Mouse (Mus musculus) liver, adult 2 months (tissue): ENCODE measurements around the gene Opn1sw. TPM values are rescaled to one million over a fixed set of nuclear protein-coding genes. Genes with fewer than 3 reads are reported as not detected.

Source experiments
- DNase-seq: peaks from one replicate; pipeline ENCODE4 v3.0.0-alpha.2; 2011; ENCODE audit warnings: low read depth, low spot score; ENCODE audit errors: extremely low read depth
- H3K27ac ChIP-seq: fragments of 200-500 bp; replicated peaks from 2 replicates; pipeline ENCODE4 v1.5.1; 2012; ENCODE audit warnings: low read depth, mild to moderate bottlenecking, control low read depth, inconsistent platforms, low read length; ENCODE audit not compliant: insufficient read depth
- H3K27me3 ChIP-seq: fragments of 200-500 bp; 2 replicates; pipeline ENCODE4 v1.6.1; 2012; ENCODE audit warnings: mild to moderate bottlenecking, moderate library complexity, low read length, inconsistent platforms; ENCODE audit not compliant: control insufficient read depth, insufficient read depth
- H3K36me3 ChIP-seq: fragments of 200-500 bp; 2 replicates; pipeline ENCODE4 v1.6.1; 2012; ENCODE audit warnings: low read length, inconsistent platforms; ENCODE audit not compliant: control insufficient read depth, insufficient read depth
- H3K4me1 ChIP-seq: fragments of 200-500 bp; 2 replicates; pipeline ENCODE4 v1.6.1; 2011; ENCODE audit warnings: low read length; ENCODE audit not compliant: control insufficient read depth, insufficient read depth
- H3K4me3 ChIP-seq: fragments of 200-500 bp; 2 replicates; pipeline ENCODE4 v1.5.1; 2011; ENCODE audit warnings: low read depth, mild to moderate bottlenecking, control low read depth, low read length, moderate library complexity; ENCODE audit not compliant: insufficient read depth
- H3K79me2 ChIP-seq: fragments of 200-500 bp; 2 replicates; pipeline ENCODE4 v1.6.1; 2012; ENCODE audit warnings: inconsistent platforms, mild to moderate bottlenecking, low read length, moderate library complexity; ENCODE audit not compliant: control insufficient read depth, insufficient read depth
- H3K9ac ChIP-seq: fragments of 200-500 bp; 2 replicates; pipeline ENCODE4 v1.6.1; 2012; ENCODE audit warnings: low read depth, mild to moderate bottlenecking, control low read depth, inconsistent platforms, low read length
- CTCF ChIP-seq: fragments of 200-500 bp; IDR thresholded peaks from 2 replicates; pipeline ENCODE4 v1.5.1; 2011; ENCODE audit warnings: low read depth, low read length, control low read depth
- POLR2A ChIP-seq: fragments of 200-500 bp; IDR thresholded peaks from 2 replicates; pipeline ENCODE4 v1.6.1; 2011; ENCODE audit warnings: low read length, control low read depth; ENCODE audit not compliant: insufficient read depth; ENCODE audit errors: extremely low read depth
- WGBS: fragments of 180-500 bp; shearing (Covaris S2); methylation state at CpG from one replicate; pipeline ENCODE4 v1.1.7; 2018; 5-methylcytosine and 5-hydroxymethylcytosine counted together
- polyA plus RNA-seq: library from polyadenylated mRNA; depleted of rRNA; stranded (reverse); fragments of >200 nt; gene quantifications from 2 replicates; pipeline ENCODE4 v1.2.3, GENCODE M21; 2012
- total RNA-seq: library from RNA; depleted of rRNA; stranded (reverse); fragments of >200 nt; gene quantifications from 2 replicates; pipeline ENCODE4 v1.2.3, GENCODE M21; 2014

Gene Opn1sw
- total and polyA plus RNA-seq, 2 experiments = 0.09 to 0.15 TPM

DNA sequence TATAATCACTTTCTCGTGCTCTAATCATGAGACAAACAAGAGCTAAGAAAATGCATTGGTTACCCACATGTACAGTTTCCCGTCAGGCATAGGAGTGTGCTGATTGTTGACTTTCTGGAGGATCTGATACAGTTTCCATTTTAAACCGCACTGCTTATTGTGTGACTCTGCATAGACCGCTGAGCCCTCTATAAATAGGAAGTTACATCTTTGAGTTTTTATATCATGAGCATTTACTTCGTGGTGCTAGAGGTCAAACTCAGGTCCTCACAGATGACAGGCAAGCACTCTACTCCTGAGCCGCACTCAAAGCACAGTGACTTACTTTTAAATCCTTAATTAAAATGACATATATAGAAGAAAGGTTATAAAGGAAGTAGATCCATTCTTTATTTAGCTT is 28.1 kb downstream of the Opn1sw start:
- Histone ChIP-seq H3K79me2 (peaks cover 11% of the 10 kb centered on the region), H3K27me3 (no peaks in the 10 kb centered on the region), H3K36me3 (peaks cover 36% of the 10 kb centered on the region), H3K4me3 (no peak overlapping the region), H3K4me1 (no peaks in the 10 kb centered on the region), H3K27ac (no peak overlapping the region), H3K9ac (no peak overlapping the region)
- WGBS = 72% methylated on average over 6 of the region's 6 CpGs
- TF ChIP-seq CTCF (no peak), POLR2A (no peak)
- DNase-seq = no peak

DNA sequence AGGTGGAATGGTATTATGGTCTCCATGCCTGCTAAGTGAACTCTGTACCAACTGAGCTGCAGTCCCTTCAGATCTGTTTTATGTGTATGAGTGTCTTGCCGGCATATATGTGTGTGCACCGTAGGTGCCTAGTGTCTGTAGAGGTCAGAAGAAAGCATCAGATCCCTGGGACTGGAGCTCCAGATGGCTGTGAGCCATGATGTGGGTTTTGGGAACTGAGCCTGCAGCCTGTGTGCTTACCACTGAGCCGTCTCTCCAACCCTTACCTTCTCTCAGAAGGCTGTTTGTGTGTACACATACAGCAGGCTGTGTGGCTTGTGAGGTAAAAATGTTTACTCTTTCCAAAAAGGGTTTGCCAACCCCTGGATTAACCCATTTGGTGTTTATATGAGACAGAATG is 28.9 kb downstream of the Opn1sw start:
- no peak for TF ChIP-seq POLR2A
- no peak for TF ChIP-seq CTCF
- no peaks in the 10 kb centered on the region for H3K27me3 ChIP-seq
- no peak overlapping the region for H3K9ac ChIP-seq
- DNase-seq = no peak
- H3K4me3 ChIP-seq = no peak overlapping the region
- peaks cover 13% of the 10 kb centered on the region for H3K79me2 ChIP-seq
- H3K4me1 ChIP-seq = no peaks in the 10 kb centered on the region
- no peak overlapping the region for H3K27ac ChIP-seq
- peaks cover 35% of the 10 kb centered on the region for H3K36me3 ChIP-seq
- WGBS = 46% methylated on average over 3 of the region's 3 CpGs

DNA sequence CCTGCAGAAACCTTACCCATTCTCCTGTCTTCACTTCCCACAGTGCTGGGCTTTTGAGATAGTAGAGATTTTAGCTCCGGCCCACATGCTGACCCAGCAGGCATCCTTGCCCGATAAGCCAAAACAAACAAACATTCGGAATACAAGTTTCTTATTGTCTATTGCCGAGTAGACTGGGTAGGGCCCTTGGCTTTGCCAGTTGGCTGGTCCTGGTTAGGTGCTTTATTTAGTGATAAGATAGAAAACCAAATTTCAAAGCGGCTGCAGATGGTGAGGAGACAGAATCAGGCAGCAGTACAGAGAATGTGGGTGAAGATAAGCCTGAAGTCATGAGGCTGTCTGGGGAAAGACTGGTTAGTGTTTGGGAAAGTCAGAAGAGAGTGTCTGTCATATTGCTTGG is 35.5 kb downstream of the Opn1sw start:
- Histone ChIP-seq H3K27ac (no peak overlapping the region), H3K4me3 (no peak overlapping the region), H3K27me3 (no peaks in the 10 kb centered on the region), H3K36me3 (peaks cover 13% of the 10 kb centered on the region), H3K4me1 (peaks cover 9% of the 10 kb centered on the region), H3K9ac (no peak overlapping the region), H3K79me2 (peaks cover 24% of the 10 kb centered on the region; the same call in 1 of the 2 replicates)
- 4% methylated on average over 5 of the region's 5 CpGs for WGBS
- TF ChIP-seq CTCF = no peak
- TF ChIP-seq POLR2A = no peak
- peak; percentile 58 for DNase-seq

DNA sequence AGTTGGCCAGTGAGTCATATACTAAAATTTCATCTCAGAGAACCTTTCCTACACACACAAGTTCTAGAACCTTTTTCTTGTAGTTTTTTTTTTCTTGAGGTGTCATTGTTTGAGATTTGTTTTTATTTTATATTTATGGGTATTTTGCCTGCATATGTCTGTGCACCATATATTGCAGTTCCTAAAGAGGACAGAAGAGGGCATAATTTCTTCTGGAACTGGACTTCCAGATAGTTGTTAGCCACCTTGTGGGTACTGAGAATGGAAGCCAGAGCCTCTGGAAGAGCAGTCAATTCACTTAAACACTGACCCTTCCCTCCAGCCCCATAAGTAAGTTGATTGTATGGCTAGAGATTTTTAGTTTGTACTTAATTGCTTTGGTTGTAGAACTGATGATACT is 36.7 kb downstream of the Opn1sw start:
- Histone ChIP-seq H3K79me2 (peaks cover 21% of the 10 kb centered on the region; the same call in 1 of the 2 replicates), H3K9ac (no peak overlapping the region), H3K4me3 (no peak overlapping the region), H3K27ac (no peak overlapping the region), H3K27me3 (no peaks in the 10 kb centered on the region), H3K4me1 (peaks cover 9% of the 10 kb centered on the region), H3K36me3 (peaks cover 4% of the 10 kb centered on the region)
- no peak for DNase-seq
- no peak for TF ChIP-seq POLR2A
- TF ChIP-seq CTCF = peak; percentile 13; the same call in 1 of the 2 replicates

DNA sequence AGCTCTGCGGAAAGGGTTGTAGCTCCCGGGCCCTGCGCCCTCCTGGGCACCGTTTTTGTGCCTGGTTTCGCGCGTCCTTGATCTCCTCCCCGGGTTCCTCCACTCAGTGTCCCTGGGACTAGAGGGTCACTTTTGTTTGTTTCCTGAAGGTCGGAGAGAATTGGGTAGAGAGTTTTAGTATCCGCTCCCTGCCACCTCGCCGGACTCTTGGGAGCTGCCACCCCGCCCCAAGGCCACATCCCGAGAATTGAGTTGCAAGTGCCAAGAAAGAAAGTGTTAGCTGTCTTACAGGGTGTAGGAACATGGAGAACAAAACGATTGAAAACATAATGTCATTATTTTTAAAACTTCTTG is 39.9 kb downstream of the Opn1sw start:
- no peaks in the 10 kb centered on the region for H3K27me3 ChIP-seq
- H3K4me1 ChIP-seq = peaks cover 9% of the 10 kb centered on the region
- TF ChIP-seq CTCF (no peak), POLR2A (no peak)
- H3K36me3 ChIP-seq = no peaks in the 10 kb centered on the region
- WGBS = under 1% methylated on average over 15 of the region's 15 CpGs
- H3K9ac ChIP-seq = peak overlapping the region; percentile 89
- peak overlapping the region; percentile 87 for H3K4me3 ChIP-seq
- peak; percentile 48 for DNase-seq
- peaks cover 14% of the 10 kb centered on the region; the same call in 1 of the 2 replicates for H3K79me2 ChIP-seq
- H3K27ac ChIP-seq = peak overlapping the region; percentile 64

DNA sequence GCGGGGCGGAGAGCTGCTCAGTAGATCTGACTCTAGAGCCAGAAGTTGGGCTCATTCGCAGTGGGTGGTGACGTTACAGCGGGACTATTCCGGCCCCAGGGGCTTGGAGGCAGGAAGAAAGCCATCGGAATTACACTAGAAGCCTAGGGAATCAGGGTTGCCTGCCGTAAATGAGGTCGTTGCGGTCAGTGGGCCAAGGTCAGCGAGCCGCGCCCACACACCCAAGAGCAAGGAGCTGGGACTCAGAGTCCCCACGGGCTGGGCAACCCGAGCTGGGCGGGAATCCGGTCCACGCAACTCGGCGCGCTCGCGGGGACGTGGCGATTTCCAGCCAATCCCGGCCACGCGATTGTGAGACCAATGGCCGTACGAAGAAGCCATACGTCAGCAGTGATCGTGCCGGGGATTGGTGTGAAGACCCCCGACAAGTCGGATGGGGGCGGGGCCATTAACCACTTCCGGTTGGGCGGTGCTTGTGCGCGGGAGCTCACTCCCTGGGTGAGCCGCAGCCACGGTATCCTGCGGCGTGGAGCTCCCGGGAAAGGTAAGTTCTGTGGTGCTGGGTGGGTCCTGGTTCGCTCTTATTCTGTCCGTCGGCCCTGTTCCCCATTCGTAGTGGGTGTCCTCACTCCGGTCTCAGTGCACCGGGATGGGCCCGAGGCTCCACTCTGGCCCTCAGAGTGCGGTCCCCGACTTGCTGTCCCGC is 40.5 kb downstream of the Opn1sw start, which contains the start of gene Calu:
Gene Calu, plus strand, starts transcription at position 405 of the 706 bp plus-strand sequence.
- Histone ChIP-seq H3K79me2 (peaks cover 11% of the 10 kb centered on the region; the same call in 1 of the 2 replicates), H3K4me1 (peaks cover 6% of the 10 kb centered on the region), H3K27ac (peak within 1 kb of the TSS; percentile 64), H3K9ac (peak within 1 kb of the TSS; percentile 89), H3K36me3 (no peaks in the 10 kb centered on the region), H3K27me3 (no peaks in the 10 kb centered on the region), H3K4me3 (peak within 1 kb of the TSS; percentile 87)
- no peak for TF ChIP-seq CTCF
- TF ChIP-seq POLR2A = peak; percentile 96
- peak; percentile 95 for DNase-seq
- under 1% methylated on average over 55 of the region's 55 CpGs for WGBS
